Mouse (Mus musculus) intestine, postnatal 0 days (tissue): Measurements from ENCODE around the gene Adgrl3. TPM values are rescaled to one million over a fixed set of nuclear protein-coding genes. Genes with fewer than 3 reads are reported as not detected.
A peak's percentile ranks its signal among the peaks of the same experiment; 100 is the strongest.

Experiments used
- ATAC-seq: fragments of 200-750 bp; cut with Nextera tagmentation; 2 replicates; pipeline ENCODE4 v1.8.0; 2017; ENCODE audit warnings: mild to moderate bottlenecking, moderate TSS enrichment, moderate library complexity
- H3K27ac ChIP-seq: fragments of 300-500 bp; sonication (generic); 2 replicates; pipeline ENCODE4 v1.5.1; 2014; ENCODE audit warnings: mild to moderate bottlenecking, low read depth, low read length, moderate library complexity
- H3K27me3 ChIP-seq: fragments of 300-500 bp; sonication (generic); replicated peaks from 2 replicates; pipeline ENCODE4 v1.6.1; 2014; ENCODE audit warnings: low read length, mixed read lengths; ENCODE audit not compliant: control insufficient read depth, insufficient read depth
- H3K36me3 ChIP-seq: fragments of 300-500 bp; sonication (generic); 2 replicates; pipeline ENCODE4 v1.6.1; 2014; ENCODE audit warnings: mild to moderate bottlenecking, moderate library complexity; ENCODE audit not compliant: control insufficient read depth, insufficient read depth
- H3K4me1 ChIP-seq: fragments of 300-500 bp; sonication (generic); replicated peaks from 2 replicates; pipeline ENCODE4 v1.6.1; 2014; ENCODE audit warnings: antibody characterized with exemption, low read length, mixed read lengths; ENCODE audit not compliant: control insufficient read depth, insufficient read depth
- H3K4me2 ChIP-seq: fragments of 300-500 bp; sonication (generic); replicated peaks from 2 replicates; pipeline ENCODE4 v1.6.1; 2014; ENCODE audit warnings: low read depth, mild to moderate bottlenecking, moderate library complexity
- H3K4me3 ChIP-seq: fragments of 300-500 bp; sonication (generic); 2 replicates; pipeline ENCODE4 v1.5.1; 2014; ENCODE audit warnings: low read depth, low read length
- H3K9ac ChIP-seq: fragments of 300-500 bp; sonication (generic); 2 replicates; pipeline ENCODE4 v1.6.1; 2014; ENCODE audit warnings: mild to moderate bottlenecking, low read depth, low read length
- H3K9me3 ChIP-seq: fragments of 300-500 bp; sonication (generic); 2 replicates; pipeline ENCODE4 v1.6.1; 2016; ENCODE audit warnings: mixed run types; ENCODE audit not compliant: control insufficient read depth
- CTCF ChIP-seq: sonication (generic); IDR thresholded peaks from 2 replicates; pipeline ENCODE4 v1.5.1; 2016; ENCODE audit warnings: low read depth, mild to moderate bottlenecking, control low read depth, antibody characterized with exemption, moderate library complexity
- WGBS: fragments of 180-500 bp; shearing (Covaris S2); extraction: QIAGEN DNeasy Blood & Tissue Kit; methylation state at CpG from one replicate; pipeline ENCODE4 v1.1.7; 2014; 5-methylcytosine and 5-hydroxymethylcytosine counted together
- polyA plus RNA-seq: library from polyadenylated mRNA; unstranded; fragments of >200 nt; fragmentation: Nextera tagmentation; extraction: Ambion mirVana; gene quantifications from 2 replicates; pipeline ENCODE4 v1.2.1, GENCODE M21; 2015

The Adgrl3 gene
- 4.2 and 5.0 TPM in 2 replicates for polyA plus RNA-seq

- Histone ChIP-seq H3K9ac (peak within 1 kb of the TSS; percentile 40), H3K36me3 (no peaks in the 10 kb centered on the region), H3K9me3 (no peaks in the 10 kb centered on the region), H3K4me2 (peak within 1 kb of the TSS; percentile 96), H3K4me3 (peak within 1 kb of the TSS; percentile 59), H3K4me1 (no peaks in the 10 kb centered on the region), H3K27ac (peak within 1 kb of the TSS; percentile 66), H3K27me3 (peaks cover 45% of the 10 kb centered on the region)
- peak; percentile 69 for ATAC-seq
- 0 out of 2 replicates have a peak, but pooled peaks have one; percentile 24 for TF ChIP-seq CTCF
- under 1% methylated on average over 65 of the region's 70 CpGs for WGBS
These were observed at the start of gene Adgrl3 for GRCm38 (mm10) chr5:81019590-81020254. TSS of gene Adgrl3 (plus strand) at chr5:81020138.

DNA sequence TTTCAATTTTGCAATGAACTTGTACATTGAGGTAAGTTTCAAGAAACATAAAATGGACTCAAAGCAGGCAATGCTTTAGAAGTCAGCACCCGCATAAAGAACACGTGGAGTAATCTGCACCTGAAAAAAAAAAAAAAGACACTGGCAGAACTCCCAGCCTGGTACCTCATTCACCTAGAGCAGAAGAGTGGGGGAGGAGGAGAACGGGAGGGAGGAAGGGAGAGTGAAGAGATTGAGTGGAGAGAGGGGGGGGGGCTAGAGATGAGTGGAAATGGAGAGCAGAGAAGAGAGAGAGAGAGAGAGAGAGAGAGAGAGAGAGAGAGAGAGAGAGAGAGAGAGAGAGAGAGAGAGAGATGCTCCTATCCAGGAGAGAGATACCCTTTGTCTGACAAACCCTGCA is 772 bp upstream of the Adgrl3 start:
- peaks cover 39% of the 10 kb centered on the region for H3K27me3 ChIP-seq
- H3K9ac ChIP-seq, result no peak overlapping the region; the same call in 1 of the 2 replicates
- TF ChIP-seq CTCF, result no peak
- no peaks in the 10 kb centered on the region for H3K4me1 ChIP-seq
- H3K36me3 ChIP-seq, result no peaks in the 10 kb centered on the region
- no peak overlapping the region for H3K27ac ChIP-seq
- no peaks in the 10 kb centered on the region for H3K9me3 ChIP-seq
- H3K4me2 ChIP-seq, result peak overlapping the region; percentile 96
- ATAC-seq, result no peak
- 13% methylated on average over 2 of the region's 3 CpGs for WGBS
- H3K4me3 ChIP-seq, result peak overlapping the region; percentile 59

DNA sequence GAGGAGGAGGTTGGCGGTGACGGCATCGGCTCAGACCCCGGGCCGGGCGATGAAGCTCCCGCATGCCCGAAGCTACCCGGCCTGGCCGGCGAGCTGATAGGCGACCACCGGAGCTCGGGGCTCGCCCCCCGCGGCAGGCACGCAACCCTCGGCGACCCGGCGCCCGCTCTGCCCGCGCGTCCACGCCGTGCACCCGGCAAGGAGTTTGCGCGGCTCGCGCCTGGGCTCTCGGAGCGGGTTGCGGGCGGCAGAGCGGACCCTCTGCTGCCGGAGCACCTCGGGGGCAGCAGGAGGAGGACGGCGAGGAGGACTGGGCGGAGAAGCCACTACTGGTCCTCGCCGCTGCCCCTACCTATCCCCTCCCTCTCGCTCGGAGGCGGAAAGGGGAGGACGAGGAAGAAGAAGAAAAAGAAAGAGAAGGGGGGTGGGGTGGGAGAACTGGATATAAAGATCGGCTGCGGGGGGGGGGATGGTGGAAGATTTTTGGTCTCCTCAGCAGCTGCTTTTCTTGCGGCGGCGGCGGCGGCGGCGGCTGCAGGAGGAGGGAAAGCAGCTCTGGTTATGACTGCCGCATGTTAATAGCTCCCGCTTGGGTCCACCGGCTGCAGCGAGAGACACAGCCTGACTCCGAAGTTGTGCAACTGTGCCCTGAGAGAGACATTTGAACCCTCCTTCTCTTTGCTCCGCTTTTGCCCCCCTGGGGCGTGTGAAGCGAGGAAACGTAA is 505 bp downstream of the Adgrl3 start:
- Histone ChIP-seq H3K27ac (peak overlapping the region; percentile 66), H3K9me3 (no peaks in the 10 kb centered on the region), H3K4me3 (peak overlapping the region; percentile 59), H3K4me1 (no peaks in the 10 kb centered on the region), H3K9ac (peak overlapping the region; percentile 40; the same call in 1 of the 2 replicates), H3K4me2 (peak overlapping the region; percentile 96), H3K27me3 (peaks cover 46% of the 10 kb centered on the region), H3K36me3 (no peaks in the 10 kb centered on the region)
- under 1% methylated on average over 53 of the region's 67 CpGs for WGBS
- no peak for TF ChIP-seq CTCF
- ATAC-seq, result peak; percentile 12; the same call in 1 of the 2 replicates

GRCm38 (mm10) chr5:81021006-81021320 is 1.0 kb downstream of the Adgrl3 start:
- H3K4me2 ChIP-seq, result peak overlapping the region; percentile 96
- H3K36me3 ChIP-seq, result no peaks in the 10 kb centered on the region
- ATAC-seq, result no peak
- H3K27ac ChIP-seq, result no peak overlapping the region
- under 1% methylated on average over 6 of the region's 6 CpGs for WGBS
- TF ChIP-seq CTCF, result no peak
- no peaks in the 10 kb centered on the region for H3K4me1 ChIP-seq
- peaks cover 46% of the 10 kb centered on the region for H3K27me3 ChIP-seq
- peak overlapping the region; percentile 59 for H3K4me3 ChIP-seq
- H3K9ac ChIP-seq, result no peak overlapping the region
- H3K9me3 ChIP-seq, result no peaks in the 10 kb centered on the region

GRCm38 (mm10) chr5:81021331-81021863 is 1.5 kb downstream of the Adgrl3 start:
- H3K27ac ChIP-seq, result no peak overlapping the region
- no peak overlapping the region for H3K9ac ChIP-seq
- H3K4me2 ChIP-seq, result peak overlapping the region; percentile 96
- H3K36me3 ChIP-seq, result no peaks in the 10 kb centered on the region
- H3K9me3 ChIP-seq, result no peaks in the 10 kb centered on the region
- no peaks in the 10 kb centered on the region for H3K4me1 ChIP-seq
- ATAC-seq, result no peak; the same call in 1 of the 2 replicates
- peaks cover 46% of the 10 kb centered on the region for H3K27me3 ChIP-seq
- under 1% methylated on average over 39 of the region's 39 CpGs for WGBS
- TF ChIP-seq CTCF, result peak; percentile 31; the same call in 1 of the 2 replicates
- peak overlapping the region; percentile 59 for H3K4me3 ChIP-seq

GRCm38 (mm10) chr5:81021864-81022305 is 1.9 kb downstream of the Adgrl3 start:
- Histone ChIP-seq H3K4me2 (peak overlapping the region; percentile 96), H3K9me3 (no peaks in the 10 kb centered on the region), H3K27ac (no peak overlapping the region), H3K4me1 (no peaks in the 10 kb centered on the region), H3K27me3 (peaks cover 46% of the 10 kb centered on the region), H3K36me3 (no peaks in the 10 kb centered on the region), H3K9ac (no peak overlapping the region; the same call in 1 of the 2 replicates), H3K4me3 (peak overlapping the region; percentile 59)
- ATAC-seq, result no peak
- WGBS, result under 1% methylated on average over 21 of the region's 21 CpGs
- TF ChIP-seq CTCF, result no peak
